Mouse (Mus musculus) lung, adult 18-20 months (tissue): ENCODE results near the gene Wdr73.
"Not testable (repeated sequence)": the region's sequence is repeated elsewhere in the genome, so short reads cannot be mapped to it uniquely, and the experiment has no call there.

Experiments
- DNase-seq, 2 experiments: peaks; one replicate each; pipeline ENCODE4 v3.0.0; 2022; ENCODE audit warnings: mixed read lengths in 2 of 2

The Wdr73 gene

GRCm38 (mm10) chr7:80900944-80901501, at the start of gene Wdr73:
Gene Wdr73 (minus strand): TSS chr7:80901269.
- DNase-seq, result peak; percentile 90 to 94

- DNase-seq, result peak; percentile 93 to 95
Measured at GRCm38 (mm10) chr7:80947445-80948350, 46.6 kb upstream of the Wdr73 start, which contains the start of gene Sec11a. Gene Sec11a (minus strand): TSS chr7:80947780.

- no peak for DNase-seq
Measured at GRCm38 (mm10) chr7:80939808-80940207, 38.7 kb upstream of the Wdr73 start.

- not testable (repeated sequence) for DNase-seq
Measured at GRCm38 (mm10) chr7:80937304-80937666, 36.2 kb upstream of the Wdr73 start.

GRCm38 (mm10) chr7:80936617-80937303, 35.7 kb upstream of the Wdr73 start:
- DNase-seq, result not testable (repeated sequence)

GRCm38 (mm10) chr7:80935834-80936233, 34.8 kb upstream of the Wdr73 start:
- DNase-seq, result no peak

- no peak for DNase-seq
Measured at GRCm38 (mm10) chr7:80932777-80933176, 31.7 kb upstream of the Wdr73 start.

- DNase-seq, result no peak
Measured at GRCm38 (mm10) chr7:80931618-80932207, 30.6 kb upstream of the Wdr73 start.

GRCm38 (mm10) chr7:80923165-80923564, 22.1 kb upstream of the Wdr73 start:
- DNase-seq, result no peak

GRCm38 (mm10) chr7:80919647-80920008, 18.6 kb upstream of the Wdr73 start:
- no peak for DNase-seq

GRCm38 (mm10) chr7:80918982-80919646, 18.0 kb upstream of the Wdr73 start:
- DNase-seq, result no peak

GRCm38 (mm10) chr7:80917916-80918465, 16.9 kb upstream of the Wdr73 start:
- DNase-seq, result no peak

GRCm38 (mm10) chr7:80912496-80912895, 11.4 kb upstream of the Wdr73 start:
- no peak for DNase-seq

GRCm38 (mm10) chr7:80911053-80911452, 10.0 kb upstream of the Wdr73 start:
- DNase-seq, result no peak

- peak; percentile 60 to 77 for DNase-seq
Measured at GRCm38 (mm10) chr7:80904921-80905515, 3.9 kb upstream of the Wdr73 start, which contains the start of gene Nmb. Gene Nmb (minus strand): TSS chr7:80905076.

- no peak for DNase-seq
Measured at GRCm38 (mm10) chr7:80903625-80904422, 2.8 kb upstream of the Wdr73 start.

- DNase-seq, result no peak
Measured at GRCm38 (mm10) chr7:80901541-80902274, 639 bp upstream of the Wdr73 start.

- no peak for DNase-seq
Measured at GRCm38 (mm10) chr7:80897721-80898120, 3.3 kb downstream of the Wdr73 start.

GRCm38 (mm10) chr7:80897134-80897533, 3.9 kb downstream of the Wdr73 start:
- DNase-seq, result no peak

- DNase-seq, result no peak
Measured at GRCm38 (mm10) chr7:80894815-80895519, 6.1 kb downstream of the Wdr73 start.
